Mouse (Mus musculus) stomach, postnatal 0 days (tissue): ENCODE data around the gene Stx2.

Source experiments
- CTCF ChIP-seq: IDR thresholded peaks from 2 replicates; pipeline ENCODE4 v1.5.1; 2016; ENCODE audit warnings: antibody characterized with exemption, low read depth, mild to moderate bottlenecking, moderate library complexity
- EP300 ChIP-seq: optimal IDR thresholded peaks from 2 replicates; pipeline ENCODE3; 2016; ENCODE audit warnings: antibody characterized with exemption

DNA sequence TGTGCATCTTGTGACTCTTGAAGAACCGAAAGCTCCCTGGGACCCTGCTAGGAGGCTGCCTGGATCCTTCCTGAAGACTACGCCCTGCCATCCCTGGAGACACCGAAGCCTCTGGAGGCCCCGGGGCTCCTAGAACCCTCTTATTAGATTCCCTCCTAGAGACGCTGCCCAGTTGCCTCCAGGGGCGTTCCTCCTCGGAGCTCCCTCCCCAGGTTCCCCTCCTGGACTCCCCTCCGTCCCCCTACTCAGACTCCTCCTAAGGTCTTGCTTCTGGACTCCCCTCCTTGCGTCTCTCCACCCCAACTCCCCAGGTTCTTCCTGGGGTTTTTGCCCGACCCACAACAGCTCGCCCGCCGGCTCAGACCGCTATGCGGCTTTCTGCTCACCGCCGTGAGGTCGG, 366 bp downstream of the Stx2 start:
- TF ChIP-seq CTCF: no peak
- TF ChIP-seq EP300: no peak
